Mouse (Mus musculus): ENCODE results near the gene Amotl1. TPM values are rescaled to one million over a fixed set of nuclear protein-coding genes. Genes with fewer than 3 reads are reported as not detected.
"Not testable (repeated sequence)": the region's sequence is repeated elsewhere in the genome, so short reads cannot be mapped to it uniquely, and the experiment has no call there.

Gene Amotl1
- polyA plus RNA-seq (2016; fragmentation: Nextera tagmentation; extraction: Ambion mirVana) = 23.1 and 27.4 TPM in 2 replicates

DNA sequence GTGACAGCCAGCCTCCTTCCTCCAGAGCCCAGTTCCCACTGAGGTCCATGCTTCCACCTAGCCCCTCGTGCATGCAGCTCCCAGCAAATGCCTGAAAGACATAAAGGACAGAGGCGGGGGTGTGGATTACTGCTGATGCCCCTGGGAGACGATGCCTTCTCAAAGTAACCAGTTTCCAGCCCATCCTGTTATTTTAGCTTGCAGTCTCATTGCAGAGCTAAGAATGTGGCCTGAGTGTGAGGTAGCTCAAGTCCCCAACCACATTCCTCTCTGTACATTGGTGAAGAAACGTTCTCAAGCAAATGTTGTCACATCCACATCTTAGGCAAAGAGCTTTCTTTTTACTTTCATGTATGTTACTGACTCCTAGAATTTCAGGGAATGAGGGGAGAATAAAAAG lies at the start of gene Amotl1:
Amotl1 (minus strand) TSS at position 101 of the 400 bp plus-strand sequence.
- H3K9me3 ChIP-seq = no peaks in the 10 kb centered on the region
- peaks cover 46% of the 10 kb centered on the region for H3K4me1 ChIP-seq
- H3K27me3 ChIP-seq (replicated peaks; ENCODE audit: low read depth, poor library complexity, severe bottlenecking) = no peaks in the 10 kb centered on the region
- 38% methylated on average over 4 of the region's 4 CpGs for WGBS
- no peak for DNase-seq (ENCODE audit: low spot score)
- H3K27ac ChIP-seq (replicated peaks) = no peak within 1 kb of the TSS; the same call in 1 of the 2 replicates
- H3K4me3 ChIP-seq = no peak within 1 kb of the TSS
- H3K36me3 ChIP-seq (replicated peaks) = no peaks in the 10 kb centered on the region

DNA sequence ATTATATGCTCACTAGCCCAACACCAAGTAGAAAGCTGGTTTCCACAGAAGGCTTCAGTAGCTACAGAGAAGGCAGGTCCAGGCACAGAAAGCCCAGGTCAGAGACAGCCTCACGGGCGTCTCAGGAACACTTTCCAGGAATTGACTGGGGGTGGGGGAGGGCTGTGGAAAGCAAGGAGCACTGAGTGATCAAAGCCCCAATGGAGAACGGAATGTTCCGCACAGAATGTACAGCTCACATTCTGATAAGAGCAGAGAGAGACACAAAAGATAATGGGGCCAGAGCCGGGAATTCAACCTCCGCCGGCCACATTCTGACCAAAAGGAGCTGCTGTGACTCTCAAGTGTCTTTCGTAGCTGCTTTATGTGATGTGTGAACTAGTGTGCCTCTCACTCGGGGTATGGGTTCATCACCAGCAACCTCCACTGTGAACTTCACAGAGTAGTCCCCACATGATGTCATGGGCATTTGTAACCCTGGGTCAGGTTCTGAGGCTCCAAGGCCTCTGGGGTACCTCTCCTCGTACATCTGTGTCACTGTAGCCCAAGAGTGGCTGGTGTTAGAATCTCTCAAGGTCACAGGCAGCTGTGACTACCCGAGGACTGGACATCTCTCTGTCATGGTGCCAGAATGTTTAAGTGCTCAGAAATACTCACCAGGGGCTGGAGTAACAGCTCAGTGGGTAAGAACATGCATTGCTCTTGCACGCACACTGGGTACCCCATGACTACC lies 44.7 kb upstream of the Amotl1 start:
- WGBS = 78% methylated on average over 12 of the region's 12 CpGs
- Histone ChIP-seq H3K36me3 (replicated peaks) (no peaks in the 10 kb centered on the region), H3K27ac (replicated peaks) (no peak overlapping the region), H3K4me3 (no peak overlapping the region), H3K9me3 (no peaks in the 10 kb centered on the region), H3K4me1 (peaks cover 19% of the 10 kb centered on the region), H3K27me3 (replicated peaks; ENCODE audit: low read depth, poor library complexity, severe bottlenecking) (no peaks in the 10 kb centered on the region)
- DNase-seq (ENCODE audit: low spot score) = no peak

DNA sequence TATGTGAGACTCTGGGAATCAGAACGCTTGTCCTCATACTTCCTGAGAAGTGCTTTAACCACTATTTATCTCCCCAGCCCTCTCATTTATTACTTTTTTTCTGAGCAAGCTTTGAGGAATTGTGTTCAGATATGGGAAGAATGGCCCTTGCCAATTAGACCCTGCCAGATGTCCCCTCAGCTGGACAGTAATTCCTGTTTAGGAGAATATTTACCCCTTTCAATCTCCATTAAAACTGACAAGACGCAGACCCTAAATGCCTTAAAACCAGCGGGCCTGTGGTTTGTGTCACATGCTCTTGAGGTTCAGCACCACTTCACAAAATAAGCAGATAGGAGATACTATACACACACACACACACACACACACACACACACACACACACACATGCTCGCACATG lies 39.5 kb upstream of the Amotl1 start:
- DNase-seq (ENCODE audit: low spot score) = peak; percentile 27
- Histone ChIP-seq H3K9me3 (no peaks in the 10 kb centered on the region), H3K27ac (replicated peaks) (no peak overlapping the region), H3K36me3 (replicated peaks) (no peaks in the 10 kb centered on the region), H3K4me3 (no peak overlapping the region), H3K4me1 (peaks cover 26% of the 10 kb centered on the region), H3K27me3 (replicated peaks; ENCODE audit: low read depth, poor library complexity, severe bottlenecking) (no peaks in the 10 kb centered on the region)
- 75% methylated on average over 4 of the region's 4 CpGs for WGBS

DNA sequence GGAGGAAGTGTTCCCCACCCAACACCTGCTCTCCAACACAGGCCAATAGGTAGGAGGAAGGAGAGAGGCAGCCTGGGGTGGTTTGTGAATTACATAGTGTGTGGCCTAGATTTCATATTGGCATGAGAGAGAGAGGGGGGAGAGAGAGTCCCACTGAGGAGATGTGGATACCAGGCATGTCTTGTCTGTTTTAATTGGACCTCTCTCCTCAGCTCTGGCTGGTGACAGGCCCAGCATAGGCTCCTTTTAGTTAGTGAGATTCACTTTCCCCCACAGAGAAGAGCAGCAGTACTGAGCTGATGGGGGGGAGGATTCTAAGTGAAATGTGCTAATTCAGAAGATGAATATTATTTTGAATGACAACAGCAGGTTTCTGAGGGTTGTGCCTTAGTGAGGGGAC lies 37.9 kb upstream of the Amotl1 start:
- no peak overlapping the region for H3K4me3 ChIP-seq
- H3K4me1 ChIP-seq = peaks cover 19% of the 10 kb centered on the region
- no peak for DNase-seq (ENCODE audit: low spot score)
- no peaks in the 10 kb centered on the region for H3K36me3 ChIP-seq (replicated peaks)
- H3K27me3 ChIP-seq (replicated peaks; ENCODE audit: low read depth, poor library complexity, severe bottlenecking) = no peaks in the 10 kb centered on the region
- peaks cover 6% of the 10 kb centered on the region; the same call in 1 of the 2 replicates for H3K9me3 ChIP-seq
- no peak overlapping the region for H3K27ac ChIP-seq (replicated peaks)

DNA sequence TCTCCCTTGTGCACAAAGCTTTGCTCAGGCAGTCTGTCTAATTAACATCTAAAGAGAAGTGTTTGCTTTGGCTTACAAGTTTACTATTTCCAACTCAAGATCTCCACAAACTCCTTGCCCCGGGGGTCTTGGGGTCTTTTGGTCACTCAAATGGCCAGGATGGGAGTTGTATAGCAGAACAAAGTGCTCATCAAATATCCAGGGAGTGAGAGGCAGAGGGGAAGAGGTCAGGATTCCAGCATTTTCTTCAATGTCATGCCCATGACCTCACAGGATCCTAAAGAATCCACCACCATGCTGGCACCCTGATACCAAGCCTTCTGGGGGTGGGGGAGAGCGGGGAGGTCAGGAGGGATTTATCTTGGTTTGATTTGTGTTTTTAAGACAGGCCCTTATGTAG lies 35.7 kb upstream of the Amotl1 start:
- 61% methylated on average over 2 of the region's 2 CpGs for WGBS
- Histone ChIP-seq H3K27me3 (replicated peaks; ENCODE audit: low read depth, poor library complexity, severe bottlenecking) (no peaks in the 10 kb centered on the region), H3K27ac (replicated peaks) (no peak overlapping the region), H3K9me3 (peaks cover 6% of the 10 kb centered on the region; the same call in 1 of the 2 replicates), H3K36me3 (replicated peaks) (no peaks in the 10 kb centered on the region), H3K4me1 (peaks cover 39% of the 10 kb centered on the region), H3K4me3 (no peak overlapping the region)
- no peak for DNase-seq (ENCODE audit: low spot score)

DNA sequence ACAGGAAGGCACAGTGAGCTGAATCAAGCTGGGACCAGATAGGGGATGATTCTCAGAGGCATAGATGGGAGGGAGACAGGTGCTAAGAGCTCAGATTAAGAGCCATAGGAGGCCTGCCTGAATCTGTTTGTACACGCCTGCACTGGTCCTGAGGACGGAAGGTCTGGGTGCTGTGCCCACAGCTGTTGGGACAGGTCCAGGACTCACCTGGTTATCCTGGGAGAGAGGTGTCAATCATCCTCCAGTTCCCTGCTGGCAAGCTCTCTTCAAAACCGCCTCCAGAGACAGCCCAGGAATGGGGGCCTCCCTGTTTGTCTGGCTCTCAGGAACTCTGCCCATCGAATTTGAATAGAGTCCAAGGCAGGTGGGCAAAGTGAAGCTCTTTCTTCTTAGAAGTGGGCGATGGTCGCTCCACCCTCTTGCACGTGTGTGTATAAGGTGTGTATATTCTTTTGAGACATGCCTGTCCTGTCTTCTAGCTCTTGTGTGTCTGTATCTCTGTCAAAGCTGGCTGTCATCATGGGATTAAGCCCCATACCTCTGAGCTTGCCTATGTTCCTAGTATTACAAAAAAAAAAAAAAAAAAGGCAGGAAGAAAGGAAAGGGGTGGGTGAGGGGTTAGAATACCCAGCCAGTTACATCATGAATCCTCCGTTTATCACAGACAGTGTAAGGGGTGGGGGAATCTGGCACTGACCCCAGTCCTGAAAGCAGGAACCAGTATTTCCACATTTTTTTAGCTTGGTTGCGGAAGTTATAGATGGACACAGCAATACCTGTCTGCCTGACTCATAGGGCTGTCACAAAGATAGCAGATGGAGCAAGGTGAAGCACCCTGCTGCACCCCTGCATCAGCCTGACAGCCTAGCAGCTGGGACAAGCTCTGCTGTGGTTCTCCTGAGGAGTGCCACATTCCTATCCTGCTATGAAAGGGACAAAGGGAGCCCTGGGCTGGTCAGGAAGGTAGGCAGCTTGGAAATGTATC lies 31.1 kb upstream of the Amotl1 start:
- Histone ChIP-seq H3K4me3 (no peak overlapping the region), H3K36me3 (replicated peaks) (no peaks in the 10 kb centered on the region), H3K4me1 (peaks cover 45% of the 10 kb centered on the region), H3K9me3 (peaks cover 6% of the 10 kb centered on the region; the same call in 1 of the 2 replicates), H3K27ac (replicated peaks) (peak overlapping the region; percentile 61), H3K27me3 (replicated peaks; ENCODE audit: low read depth, poor library complexity, severe bottlenecking) (no peaks in the 10 kb centered on the region)
- WGBS = 56% methylated on average over 9 of the region's 9 CpGs
- peak; percentile 35 for DNase-seq (ENCODE audit: low spot score)

DNA sequence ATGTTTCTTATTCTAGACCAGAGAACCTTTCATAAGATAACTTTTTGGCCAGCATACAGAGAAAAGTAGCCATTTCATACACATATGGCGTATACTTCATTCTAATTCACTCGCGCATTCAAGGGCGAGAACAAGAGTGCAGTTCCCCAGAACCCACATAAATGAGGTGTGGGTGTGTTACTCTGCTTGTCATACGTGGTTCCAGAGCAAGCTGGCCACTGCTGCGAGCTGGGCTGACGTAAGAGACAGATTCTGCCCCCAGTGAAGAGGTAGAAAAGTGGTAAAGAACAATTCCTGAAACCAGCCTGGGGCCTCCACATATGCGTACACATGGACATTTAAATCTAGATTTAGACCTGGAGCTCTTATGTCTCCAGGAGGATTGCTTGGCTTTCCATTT lies 29.6 kb upstream of the Amotl1 start:
- H3K27ac ChIP-seq (replicated peaks) = no peak overlapping the region
- H3K27me3 ChIP-seq (replicated peaks; ENCODE audit: low read depth, poor library complexity, severe bottlenecking) = no peaks in the 10 kb centered on the region
- no peak overlapping the region for H3K4me3 ChIP-seq
- DNase-seq (ENCODE audit: low spot score) = no peak
- peaks cover 6% of the 10 kb centered on the region; the same call in 1 of the 2 replicates for H3K9me3 ChIP-seq
- H3K4me1 ChIP-seq = peaks cover 42% of the 10 kb centered on the region
- H3K36me3 ChIP-seq (replicated peaks) = no peaks in the 10 kb centered on the region
- WGBS = 93% methylated on average over 8 of the region's 8 CpGs

DNA sequence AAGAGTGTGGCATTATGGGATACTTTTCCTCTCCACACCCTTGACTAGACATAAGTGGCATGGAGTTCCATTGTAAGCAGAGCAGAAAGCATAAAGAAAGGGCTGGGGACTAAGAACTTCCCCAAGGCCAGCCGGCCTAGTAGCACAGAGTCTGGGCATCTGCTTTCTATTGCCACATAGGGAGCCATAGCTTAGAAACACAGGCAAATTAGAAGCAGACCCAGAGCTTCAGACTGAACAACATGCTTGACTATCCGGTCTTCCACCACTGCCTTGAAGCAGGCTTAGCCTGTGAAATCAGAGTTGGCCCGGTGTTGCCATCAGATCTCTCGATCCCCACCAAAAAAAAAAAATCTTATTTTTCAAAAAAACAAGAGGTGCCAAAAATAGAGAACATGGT lies 28.3 kb upstream of the Amotl1 start:
- 56% methylated on average over 4 of the region's 4 CpGs for WGBS
- no peaks in the 10 kb centered on the region for H3K36me3 ChIP-seq (replicated peaks)
- DNase-seq (ENCODE audit: low spot score) = peak; percentile 56
- peaks cover 42% of the 10 kb centered on the region for H3K4me1 ChIP-seq
- peak overlapping the region; percentile 72 for H3K27ac ChIP-seq (replicated peaks)
- H3K4me3 ChIP-seq = no peak overlapping the region
- no peaks in the 10 kb centered on the region for H3K27me3 ChIP-seq (replicated peaks; ENCODE audit: low read depth, poor library complexity, severe bottlenecking)
- H3K9me3 ChIP-seq = no peaks in the 10 kb centered on the region

DNA sequence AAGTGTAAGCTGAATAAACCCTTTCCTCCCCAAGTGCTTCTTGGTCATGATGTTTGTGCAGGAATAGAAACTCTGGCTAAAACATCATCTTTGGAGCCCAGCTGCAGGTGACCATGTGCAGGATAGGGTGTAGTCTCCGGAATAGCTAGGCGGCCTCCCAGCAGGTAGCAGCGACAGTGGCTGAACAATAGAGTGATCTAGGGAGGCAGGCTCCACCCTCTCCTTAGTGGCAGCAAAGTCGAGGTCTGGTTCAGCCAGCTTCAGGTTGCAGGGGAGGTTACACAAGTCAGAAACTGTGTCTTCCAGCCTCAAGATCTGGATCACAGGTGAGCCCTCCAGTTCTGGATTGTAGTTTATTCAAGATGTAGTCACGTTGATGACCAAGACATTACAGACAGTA lies 27.1 kb upstream of the Amotl1 start:
- H3K27ac ChIP-seq (replicated peaks); H3K9me3 ChIP-seq; H3K4me3 ChIP-seq; H3K36me3 ChIP-seq (replicated peaks); H3K27me3 ChIP-seq (replicated peaks; ENCODE audit: low read depth, poor library complexity, severe bottlenecking); DNase-seq (ENCODE audit: low spot score): not testable (repeated sequence)
- 48% methylated on average over 5 of the region's 5 CpGs for WGBS
- H3K4me1 ChIP-seq = peaks cover 34% of the 10 kb centered on the region

DNA sequence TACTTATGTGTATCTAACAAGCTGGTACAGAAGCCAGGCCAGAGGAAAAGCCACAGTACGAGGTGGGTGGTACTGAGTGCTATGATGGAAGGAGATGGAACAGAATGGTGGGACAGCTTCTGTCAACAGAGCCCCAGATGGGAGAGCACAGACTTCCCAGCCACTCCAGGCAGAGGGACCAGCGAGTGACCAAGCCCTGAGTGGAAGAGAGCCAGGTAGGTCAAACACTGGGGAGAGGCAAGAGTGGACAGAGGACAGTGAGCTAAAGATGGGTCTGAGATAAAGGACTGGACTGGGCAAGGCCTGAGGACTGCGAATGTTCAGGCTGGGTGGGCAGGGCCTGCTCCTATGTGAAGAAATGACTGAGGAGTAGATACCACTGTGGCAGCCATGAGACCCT lies 23.5 kb upstream of the Amotl1 start:
- Histone ChIP-seq H3K27me3 (replicated peaks; ENCODE audit: low read depth, poor library complexity, severe bottlenecking) (no peaks in the 10 kb centered on the region), H3K27ac (replicated peaks) (no peak overlapping the region), H3K4me3 (no peak overlapping the region), H3K36me3 (replicated peaks) (no peaks in the 10 kb centered on the region), H3K4me1 (peaks cover 7% of the 10 kb centered on the region), H3K9me3 (no peaks in the 10 kb centered on the region)
- WGBS = 86% methylated on average over 3 of the region's 3 CpGs
- DNase-seq (ENCODE audit: low spot score) = no peak

DNA sequence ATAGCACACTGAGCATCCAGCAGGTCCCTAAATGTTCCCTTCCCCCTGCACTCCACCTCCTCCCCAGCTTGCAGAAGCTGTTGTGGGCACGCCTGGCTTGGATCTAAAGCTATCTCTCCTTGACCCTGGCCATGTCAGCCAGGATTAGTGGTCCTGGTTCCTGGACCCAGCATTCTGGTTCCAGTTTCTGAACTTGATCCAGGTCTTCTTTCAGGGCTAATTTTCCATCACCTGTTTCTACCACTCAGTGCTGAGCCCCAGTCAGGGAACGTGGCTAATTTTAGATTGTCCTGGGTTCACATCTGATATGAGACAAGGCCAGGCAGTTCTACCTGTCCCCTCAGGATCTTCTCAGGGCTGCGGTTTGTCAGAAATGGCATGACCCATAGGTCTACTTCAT lies 21.2 kb upstream of the Amotl1 start:
- DNase-seq (ENCODE audit: low spot score) = no peak
- no peaks in the 10 kb centered on the region for H3K36me3 ChIP-seq (replicated peaks)
- WGBS = 83% methylated on average over 3 of the region's 3 CpGs
- no peaks in the 10 kb centered on the region for H3K27me3 ChIP-seq (replicated peaks; ENCODE audit: low read depth, poor library complexity, severe bottlenecking)
- H3K4me1 ChIP-seq = no peaks in the 10 kb centered on the region
- H3K27ac ChIP-seq (replicated peaks) = no peak overlapping the region
- no peaks in the 10 kb centered on the region for H3K9me3 ChIP-seq
- H3K4me3 ChIP-seq = no peak overlapping the region

DNA sequence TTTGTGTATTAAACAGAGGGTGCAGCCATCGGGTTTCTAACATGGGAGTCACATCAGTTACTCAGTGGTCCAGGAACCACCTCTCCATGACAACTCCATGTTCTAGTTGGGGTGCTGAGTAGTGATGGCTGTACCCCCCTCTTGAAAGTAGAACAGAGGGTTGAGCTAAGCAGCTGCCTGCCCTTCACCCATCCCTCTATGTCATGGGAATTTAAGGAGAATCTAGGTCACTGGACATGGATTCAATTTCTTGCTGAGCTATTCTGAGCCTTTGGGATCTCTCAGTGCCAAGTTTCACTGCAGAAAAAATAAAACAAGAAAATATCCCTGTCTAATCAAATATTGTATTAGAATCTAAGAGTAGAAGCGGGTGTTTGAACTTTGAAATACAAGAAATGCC lies 18.7 kb upstream of the Amotl1 start:
- Histone ChIP-seq H3K4me1 (no peaks in the 10 kb centered on the region), H3K4me3 (no peak overlapping the region), H3K27me3 (replicated peaks; ENCODE audit: low read depth, poor library complexity, severe bottlenecking) (no peaks in the 10 kb centered on the region), H3K27ac (replicated peaks) (0 out of 2 replicates have a peak overlapping the region, but pooled peaks have one; percentile 36), H3K9me3 (no peaks in the 10 kb centered on the region), H3K36me3 (replicated peaks) (no peaks in the 10 kb centered on the region)
- no peak for DNase-seq (ENCODE audit: low spot score)
- WGBS = 91% methylated on average over 2 of the region's 2 CpGs
